Mouse (Mus musculus) liver, embryonic 13.5 days (tissue): ENCODE measurements around the gene Radil. TPM values are rescaled to one million over a fixed set of nuclear protein-coding genes. Genes with fewer than 3 reads are reported as not detected.
A peak's percentile ranks its signal among the peaks of the same experiment; 100 is the strongest.

Experiments
- ATAC-seq: fragments of 200-750 bp; cut with Nextera tagmentation; 2 replicates; pipeline ENCODE4 v1.8.0; 2017; ENCODE audit warnings: low read depth, mild to moderate bottlenecking, moderate number of reproducible peaks, moderate library complexity
- DNase-seq: peaks from one replicate; pipeline ENCODE4 v3.0.0; 2022
- H3K27ac ChIP-seq: fragments of 300-500 bp; sonication (generic); 2 replicates; pipeline ENCODE4 v1.5.1; 2015; ENCODE audit warnings: moderate library complexity, mild to moderate bottlenecking, inconsistent platforms
- H3K27me3 ChIP-seq: fragments of 300-500 bp; sonication (generic); 2 replicates; pipeline ENCODE4 v1.6.1; 2015; ENCODE audit warnings: mild to moderate bottlenecking, inconsistent platforms
- H3K36me3 ChIP-seq: fragments of 300-500 bp; sonication (generic); 2 replicates; pipeline ENCODE4 v1.6.1; 2015; ENCODE audit warnings: mild to moderate bottlenecking, inconsistent platforms
- H3K4me1 ChIP-seq: fragments of 300-500 bp; sonication (generic); replicated peaks from 2 replicates; pipeline ENCODE4 v1.6.1; 2015; ENCODE audit warnings: inconsistent platforms
- H3K4me2 ChIP-seq: fragments of 300-500 bp; sonication (generic); 2 replicates; pipeline ENCODE4 v1.6.1; 2015; ENCODE audit warnings: inconsistent platforms, mild to moderate bottlenecking, moderate library complexity
- H3K4me3 ChIP-seq: fragments of 300-500 bp; sonication (generic); replicated peaks from 2 replicates; pipeline ENCODE4 v1.5.1; 2015; ENCODE audit warnings: mild to moderate bottlenecking, inconsistent platforms
- H3K9ac ChIP-seq: fragments of 300-500 bp; sonication (generic); 2 replicates; pipeline ENCODE4 v1.6.1; 2015; ENCODE audit warnings: mild to moderate bottlenecking, inconsistent platforms
- H3K9me3 ChIP-seq: fragments of 300-500 bp; sonication (generic); replicated peaks from 2 replicates; pipeline ENCODE4 v1.6.1; 2016; ENCODE audit warnings: inconsistent platforms
- WGBS: fragments of 180-500 bp; shearing (Covaris S2); methylation state at CpG from one replicate; pipeline ENCODE4 v1.1.7; 2015; ENCODE audit not compliant: insufficient replicate concordance; 5-methylcytosine and 5-hydroxymethylcytosine counted together
- polyA plus RNA-seq: library from polyadenylated mRNA; unstranded; fragments of >200 nt; fragmentation: Nextera tagmentation; extraction: Ambion mirVana; gene quantifications from 2 replicates; pipeline ENCODE4 v1.2.1, GENCODE M21; 2015

The Radil gene
- polyA plus RNA-seq, 1 experiment from 2014 or later: 0.14 TPM

- ATAC-seq: no peak
- H3K27me3 ChIP-seq: no peaks in the 10 kb centered on the region
- H3K9ac ChIP-seq: no peak overlapping the region
- no peaks in the 10 kb centered on the region for H3K9me3 ChIP-seq
- peaks cover 30% of the 10 kb centered on the region for H3K4me1 ChIP-seq
- no peak overlapping the region for H3K4me2 ChIP-seq
- DNase-seq: no peak
- H3K4me3 ChIP-seq: no peak overlapping the region
- H3K36me3 ChIP-seq: peaks cover 39% of the 10 kb centered on the region
- H3K27ac ChIP-seq: no peak overlapping the region; the same call in 1 of the 2 replicates
- 66% methylated on average over 5 of the region's 5 CpGs for WGBS
These were observed 91.1 kb downstream of the Radil start for GRCm38 (mm10) chr5:142459834-142460233.

- Histone ChIP-seq H3K27ac (peak overlapping the region; percentile 4; the same call in 1 of the 2 replicates), H3K4me1 (peaks cover 25% of the 10 kb centered on the region), H3K9me3 (no peaks in the 10 kb centered on the region), H3K4me2 (no peak overlapping the region), H3K36me3 (peaks cover 46% of the 10 kb centered on the region), H3K9ac (no peak overlapping the region), H3K27me3 (no peaks in the 10 kb centered on the region), H3K4me3 (no peak overlapping the region)
- DNase-seq: no peak
- ATAC-seq: no peak
- 77% methylated on average over 17 of the region's 17 CpGs for WGBS
These were observed 91.9 kb downstream of the Radil start for GRCm38 (mm10) chr5:142458791-142459557.

- 44% methylated on average over 10 of the region's 10 CpGs for WGBS
- ATAC-seq: no peak
- DNase-seq: no peak
- Histone ChIP-seq H3K4me3 (no peak overlapping the region), H3K36me3 (peaks cover 62% of the 10 kb centered on the region), H3K4me1 (peaks cover 14% of the 10 kb centered on the region), H3K9me3 (no peaks in the 10 kb centered on the region), H3K4me2 (no peak overlapping the region), H3K27me3 (no peaks in the 10 kb centered on the region), H3K27ac (peak overlapping the region; percentile 42; the same call in 1 of the 2 replicates), H3K9ac (no peak overlapping the region)
These were observed 93.6 kb downstream of the Radil start for GRCm38 (mm10) chr5:142457345-142457744.

- Histone ChIP-seq H3K36me3 (peaks cover 60% of the 10 kb centered on the region), H3K4me1 (peaks cover 16% of the 10 kb centered on the region), H3K4me2 (no peak overlapping the region), H3K27ac (no peak overlapping the region), H3K27me3 (no peaks in the 10 kb centered on the region), H3K9ac (no peak overlapping the region), H3K4me3 (no peak overlapping the region), H3K9me3 (no peaks in the 10 kb centered on the region)
- 73% methylated on average over 15 of the region's 15 CpGs for WGBS
- no peak for DNase-seq
- no peak for ATAC-seq
These were observed 94.6 kb downstream of the Radil start for GRCm38 (mm10) chr5:142456318-142456717.

- no peak for ATAC-seq
- DNase-seq: no peak
- Histone ChIP-seq H3K36me3 (peaks cover 82% of the 10 kb centered on the region), H3K27me3 (no peaks in the 10 kb centered on the region), H3K4me3 (no peak overlapping the region), H3K9ac (no peak overlapping the region), H3K9me3 (no peaks in the 10 kb centered on the region), H3K4me2 (no peak overlapping the region), H3K27ac (no peak overlapping the region), H3K4me1 (peaks cover 18% of the 10 kb centered on the region)
- WGBS: 84% methylated on average over 13 of the region's 13 CpGs
These were observed 97.2 kb downstream of the Radil start for GRCm38 (mm10) chr5:142453742-142454141.

- no peak overlapping the region for H3K27ac ChIP-seq
- 14% methylated on average over 1 of the region's 1 CpGs for WGBS
- H3K9me3 ChIP-seq: no peaks in the 10 kb centered on the region
- H3K9ac ChIP-seq: no peak overlapping the region
- H3K36me3 ChIP-seq: peaks cover 66% of the 10 kb centered on the region
- H3K4me2 ChIP-seq: no peak overlapping the region
- H3K27me3 ChIP-seq: no peaks in the 10 kb centered on the region
- ATAC-seq (peak; percentile 52; the same call in 1 of the 2 replicates), DNase-seq (no peak)
- no peak overlapping the region for H3K4me3 ChIP-seq
- peaks cover 19% of the 10 kb centered on the region for H3K4me1 ChIP-seq
These were observed 99.1 kb downstream of the Radil start for GRCm38 (mm10) chr5:142451759-142452158.

GRCm38 (mm10) chr5:142450846-142451245 lies 100.1 kb downstream of the Radil start:
- ATAC-seq (no peak), DNase-seq (no peak)
- H3K4me1 ChIP-seq: peaks cover 26% of the 10 kb centered on the region
- no peaks in the 10 kb centered on the region for H3K27me3 ChIP-seq
- no peak overlapping the region for H3K27ac ChIP-seq
- H3K4me2 ChIP-seq: no peak overlapping the region
- WGBS: 91% methylated on average over 9 of the region's 9 CpGs
- no peaks in the 10 kb centered on the region for H3K9me3 ChIP-seq
- peaks cover 57% of the 10 kb centered on the region for H3K36me3 ChIP-seq
- no peak overlapping the region for H3K4me3 ChIP-seq
- no peak overlapping the region for H3K9ac ChIP-seq

- ATAC-seq (no peak), DNase-seq (no peak)
- no peak overlapping the region for H3K27ac ChIP-seq
- peaks cover 48% of the 10 kb centered on the region for H3K4me1 ChIP-seq
- H3K9me3 ChIP-seq: no peaks in the 10 kb centered on the region
- no peak overlapping the region for H3K4me3 ChIP-seq
- 79% methylated on average over 12 of the region's 12 CpGs for WGBS
- H3K9ac ChIP-seq: no peak overlapping the region
- peaks cover 38% of the 10 kb centered on the region for H3K36me3 ChIP-seq
- no peak overlapping the region for H3K4me2 ChIP-seq
- H3K27me3 ChIP-seq: no peaks in the 10 kb centered on the region
These were observed 102.3 kb downstream of the Radil start for GRCm38 (mm10) chr5:142448623-142449022.

GRCm38 (mm10) chr5:142448076-142448475 lies 102.8 kb downstream of the Radil start:
- Histone ChIP-seq H3K27me3 (no peaks in the 10 kb centered on the region), H3K36me3 (peaks cover 32% of the 10 kb centered on the region), H3K9me3 (no peaks in the 10 kb centered on the region), H3K4me1 (peaks cover 53% of the 10 kb centered on the region), H3K9ac (no peak overlapping the region), H3K27ac (no peak overlapping the region), H3K4me3 (no peak overlapping the region), H3K4me2 (no peak overlapping the region)
- DNase-seq: peak; percentile 78
- ATAC-seq: 0 out of 2 replicates have a peak, but pooled peaks have one; percentile 6
- WGBS: 8% methylated on average over 9 of the region's 9 CpGs

- H3K4me1 ChIP-seq: peaks cover 72% of the 10 kb centered on the region
- ATAC-seq (no peak), DNase-seq (no peak)
- H3K36me3 ChIP-seq: peaks cover 17% of the 10 kb centered on the region
- WGBS: 53% methylated on average over 8 of the region's 8 CpGs
- peak overlapping the region; percentile 78 for H3K27ac ChIP-seq
- H3K9me3 ChIP-seq: no peaks in the 10 kb centered on the region
- H3K27me3 ChIP-seq: no peaks in the 10 kb centered on the region
- H3K9ac ChIP-seq: peak overlapping the region; percentile 61
- no peak overlapping the region for H3K4me2 ChIP-seq
- H3K4me3 ChIP-seq: no peak overlapping the region
These were observed 105.2 kb downstream of the Radil start for GRCm38 (mm10) chr5:142445709-142446108.

GRCm38 (mm10) chr5:142444791-142445531 lies 105.9 kb downstream of the Radil start:
- Histone ChIP-seq H3K36me3 (peaks cover 10% of the 10 kb centered on the region), H3K27me3 (no peaks in the 10 kb centered on the region), H3K9me3 (no peaks in the 10 kb centered on the region), H3K4me1 (peaks cover 78% of the 10 kb centered on the region), H3K27ac (peak overlapping the region; percentile 78), H3K9ac (peak overlapping the region; percentile 61), H3K4me3 (no peak overlapping the region), H3K4me2 (peak overlapping the region; percentile 48)
- ATAC-seq: peak; percentile 75
- 57% methylated on average over 11 of the region's 11 CpGs for WGBS
- peak; percentile 72 for DNase-seq
